Mouse (Mus musculus) spleen, adult 2 months (tissue): ENCODE results near the gene Shc1.

Experiments used
- CTCF ChIP-seq: fragments of 200-500 bp; IDR thresholded peaks from 2 replicates; pipeline ENCODE4 v1.5.1; 2011; ENCODE audit warnings: mild to moderate bottlenecking, inconsistent platforms; ENCODE audit not compliant: insufficient read depth, insufficient read length, insufficient replicate concordance; ENCODE audit errors: extremely low read depth
- POLR2A ChIP-seq: fragments of 200-500 bp; IDR thresholded peaks from 2 replicates; pipeline ENCODE4 v1.6.1; 2011; ENCODE audit warnings: low read depth, low read length, inconsistent platforms

- no peak for TF ChIP-seq CTCF
- no peak for TF ChIP-seq POLR2A
Observed at GRCm38 (mm10) chr3:89424416-89425140, 6.3 kb downstream of the Shc1 start.
